Mouse (Mus musculus) CH12.LX (cell line): Measurements from ENCODE around the gene Gm5141.

Experiments used
- CHD2 ChIP-seq: IDR thresholded peaks from 2 replicates; pipeline ENCODE4 v1.6.1; 2011; ENCODE audit warnings: low read length, improper control_type of control experiment
- CTCF ChIP-seq, 2 experiments: IDR thresholded peaks in 1 of 2; conservative IDR thresholded peaks in 1 of 2; 2 replicates each; pipeline ENCODE4 v1.5.1; 2011 to 2012; ENCODE audit warnings: low read depth in 2 of 2, low read length in 2 of 2, improper control_type of control experiment in 1 of 2, inconsistent platforms in 1 of 2, mild to moderate bottlenecking in 1 of 2, moderate library complexity in 1 of 2
- EP300 ChIP-seq: IDR thresholded peaks from 2 replicates; pipeline ENCODE4 v1.6.1; 2011; ENCODE audit warnings: low read length, improper control_type of control experiment
- IRF4 ChIP-seq: IDR thresholded peaks from 2 replicates; pipeline ENCODE4 v1.6.1; 2014; ENCODE audit warnings: low read depth, mild to moderate bottlenecking, inconsistent platforms, low read length, improper control_type of control experiment
- JUN ChIP-seq: IDR thresholded peaks from 2 replicates; pipeline ENCODE4 v1.6.1; 2011; ENCODE audit warnings: low read depth, mild to moderate bottlenecking, low read length, improper control_type of control experiment, moderate library complexity; ENCODE audit not compliant: insufficient read depth
- MXI1 ChIP-seq: IDR thresholded peaks from 2 replicates; pipeline ENCODE4 v1.6.1; 2011; ENCODE audit warnings: mild to moderate bottlenecking, low read depth, low read length, improper control_type of control experiment
- NRF1 ChIP-seq: IDR thresholded peaks from 2 replicates; pipeline ENCODE4 v1.6.1; 2014; ENCODE audit warnings: low read depth, mild to moderate bottlenecking, inconsistent platforms, low read length, improper control_type of control experiment, moderate library complexity
- POLR2A ChIP-seq: IDR thresholded peaks from 2 replicates; pipeline ENCODE4 v1.6.1; 2011; ENCODE audit warnings: low read depth, mild to moderate bottlenecking, improper control_type of control experiment, low read length
- POLR2AphosphoS2 ChIP-seq: IDR thresholded peaks from 2 replicates; pipeline ENCODE4 v1.6.1; 2011; ENCODE audit warnings: low read depth, low read length, improper control_type of control experiment
- SIN3A ChIP-seq: IDR thresholded peaks from 2 replicates; pipeline ENCODE4 v1.6.1; 2012; ENCODE audit warnings: low read length, improper control_type of control experiment, inconsistent platforms
- SMC3 ChIP-seq: IDR thresholded peaks from 2 replicates; pipeline ENCODE4 v1.6.1; 2011; ENCODE audit warnings: low read depth, low read length, improper control_type of control experiment
- UBTF ChIP-seq: IDR thresholded peaks from 2 replicates; pipeline ENCODE4 v1.6.1; 2012; ENCODE audit warnings: low read depth, mild to moderate bottlenecking, inconsistent platforms, low read length, improper control_type of control experiment, moderate library complexity
- USF1 ChIP-seq: IDR thresholded peaks from 2 replicates; pipeline ENCODE4 v1.6.1; 2014; ENCODE audit warnings: low read depth, mild to moderate bottlenecking, inconsistent platforms, low read length, improper control_type of control experiment

- TF ChIP-seq USF1 (no peak), CTCF (conservative IDR thresholded peaks at IDR 0.05 in 1 of 2, IDR thresholded peaks at IDR 0.05 in 1 of 2; ENCODE audit: low read depth in 2 of 2, low read length in 2 of 2) (no peak), POLR2A (no peak), EP300 (no peak), CHD2 (no peak), IRF4 (no peak), NRF1 (no peak), MXI1 (no peak), UBTF (no peak), SMC3 (no peak), SIN3A (no peak), POLR2AphosphoS2 (no peak), JUN (no peak)
Observed at GRCm38 (mm10) chr13:62812713-62813112, 27.1 kb upstream of the Gm5141 start.
